ENCODE assay signal across 1 mouse cellular context in the genomic region with DNA sequence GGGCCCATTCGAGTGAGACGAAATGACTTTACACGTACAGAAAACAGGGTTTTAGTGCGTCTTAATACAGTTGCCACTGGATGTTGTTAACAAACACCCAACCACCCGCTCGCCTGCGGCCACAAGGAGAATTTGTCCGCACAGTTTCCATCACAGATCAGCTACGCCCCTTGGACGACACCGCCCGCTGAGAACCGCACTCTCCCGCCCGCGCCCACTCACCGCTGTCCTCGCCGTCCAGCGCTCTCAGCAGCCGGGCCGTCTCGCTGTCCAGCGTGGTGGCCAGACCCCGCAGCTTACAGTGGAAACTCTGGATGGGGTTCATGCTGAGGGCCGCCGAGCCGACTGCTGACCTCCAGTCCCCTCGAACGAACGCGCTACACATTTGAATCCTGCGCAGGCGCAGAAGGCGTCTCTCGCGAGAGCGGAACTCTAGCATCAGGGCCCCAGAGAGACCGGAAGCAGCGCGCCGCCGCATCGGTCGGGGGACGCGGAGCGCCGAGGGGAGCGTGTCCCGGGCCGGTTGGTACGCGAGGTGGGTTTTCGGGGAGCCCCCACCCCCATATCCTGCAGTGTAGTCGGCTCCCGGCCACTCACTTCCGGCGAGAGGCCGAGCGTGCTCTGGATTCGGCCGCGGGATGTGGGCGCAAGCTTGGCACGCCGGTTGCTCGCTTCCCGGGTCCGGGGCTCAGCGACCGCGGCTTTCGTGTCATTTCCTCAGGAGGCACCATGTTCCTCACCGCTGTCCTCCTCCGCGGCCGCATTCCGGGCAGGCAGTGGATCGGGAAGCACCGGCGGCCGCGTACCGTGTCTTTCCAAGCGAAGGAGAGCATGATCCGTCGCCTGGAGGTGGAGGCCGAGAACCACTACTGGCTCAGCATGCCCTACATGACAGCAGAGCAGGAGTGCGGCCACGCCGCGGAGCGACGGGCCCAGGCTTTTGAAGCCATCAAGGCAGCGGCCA.
TF ChIP-seq lines count a peak whose summit lies in the region.

A gene (minus strand): TSS at position 398 of the 964 bp plus-strand sequence.
A gene (plus strand): TSS at position 447 of the 964 bp plus-strand sequence.

TF ChIP-seq in myocyte, 11 proteins besides CTCF, POLR2A, EP300 and RAD21 (continued from another document):
- TF ChIP-seq USF1 (IDR thresholded peaks at IDR 0.05; ENCODE audit: low read depth), result no peak
- TF ChIP-seq SRF (IDR thresholded peaks at IDR 0.05; ENCODE audit: control insufficient read depth, insufficient read length, low read depth), result no peak
- TF ChIP-seq MYOD1 (IDR thresholded peaks at IDR 0.05; ENCODE audit: control insufficient read depth in 1 of 3, insufficient read length in 2 of 3, low read depth in 2 of 3), result no peak
- no peak for TF ChIP-seq REST (IDR thresholded peaks at IDR 0.05; ENCODE audit: insufficient read depth, insufficient read length)
- TF ChIP-seq MAX (IDR thresholded peaks at IDR 0.05; ENCODE audit: low read depth), result no peak
- TF ChIP-seq MYOG (IDR thresholded peaks at IDR 0.05; ENCODE audit: control insufficient read depth in 1 of 3, insufficient read depth in 1 of 3, insufficient read length in 2 of 3, low read depth in 2 of 3), result peak in 1 of 3 experiments; percentile 12
